ENCODE assay signal across 8 mouse cellular contexts in genomic region chr11:117407651-117408441, GRCm38 (mm10).
DNase-seq lines count a peak whose midpoint lies in the region; ATAC-seq and TF ChIP-seq lines count a peak whose summit lies in the region.

No protein-coding gene starts in this region.

- TF ChIP-seq POLR2A in cortical plate, adult 2 months (IDR thresholded peaks at IDR 0.05; ENCODE audit: extremely low read depth, insufficient read depth, low read length): peak; percentile 79; the same call in 1 of the 2 replicates
- no peak for TF ChIP-seq POLR2A in heart, adult 2 months (IDR thresholded peaks at IDR 0.05; ENCODE audit: insufficient read depth, low read depth, low read length)

- peak overlapping the region; percentile 22 for H3K27ac ChIP-seq in cortical plate, adult 2 months (ENCODE audit: insufficient read depth, low read length)
- peak overlapping the region; percentile 61 for H3K27ac ChIP-seq in heart, adult 2 months
- H3K27ac ChIP-seq in limb, embryonic 13.5 days: peak overlapping the region; percentile 17
- peak overlapping the region; percentile 97 for H3K27ac ChIP-seq in midbrain, embryonic 15.5 days
- no peak overlapping the region for H3K27ac ChIP-seq in stomach, postnatal 0 days (replicated peaks)

- H3K4me3 ChIP-seq in cortical plate, adult 2 months (ENCODE audit: insufficient read depth, low read length): peak overlapping the region; percentile 33
- peak overlapping the region; percentile 30; the same call in 1 of the 2 replicates for H3K4me3 ChIP-seq in heart, adult 2 months
- peak overlapping the region; percentile 38 for H3K4me3 ChIP-seq in limb, embryonic 13.5 days
- H3K4me3 ChIP-seq in midbrain, embryonic 15.5 days: peak overlapping the region; percentile 29
- H3K4me3 ChIP-seq in stomach, postnatal 0 days (ENCODE audit: low read depth, low read length): peak overlapping the region; percentile 14

- H3K9ac ChIP-seq in heart, adult 2 months (ENCODE audit: low read depth, low read length): peak overlapping the region; percentile 27
- H3K9ac ChIP-seq in limb, embryonic 13.5 days: peak overlapping the region; percentile 43; the same call in 1 of the 2 replicates
- H3K9ac ChIP-seq in midbrain, embryonic 15.5 days: peak overlapping the region; percentile 44
- H3K9ac ChIP-seq in stomach, postnatal 0 days (ENCODE audit: low read length): no peak overlapping the region

- peaks cover 2% of the 10 kb centered on the region; the same call in 1 of the 2 replicates for H3K27me3 ChIP-seq in heart, adult 2 months (ENCODE audit: control insufficient read depth, insufficient read depth, low read length)
- peaks cover 40% of the 10 kb centered on the region for H3K27me3 ChIP-seq in limb, embryonic 13.5 days
- no peaks in the 10 kb centered on the region for H3K27me3 ChIP-seq in midbrain, embryonic 15.5 days (replicated peaks)
- no peaks in the 10 kb centered on the region for H3K27me3 ChIP-seq in stomach, postnatal 0 days (ENCODE audit: control insufficient read depth, insufficient read depth, low read length)

- peaks cover 7% of the 10 kb centered on the region for H3K4me1 ChIP-seq in cortical plate, adult 2 months (ENCODE audit: control insufficient read depth, insufficient read depth, low read length)
- peaks cover 3% of the 10 kb centered on the region for H3K4me1 ChIP-seq in heart, adult 2 months (ENCODE audit: control insufficient read depth, insufficient read depth, low read length)
- peaks cover 43% of the 10 kb centered on the region for H3K4me1 ChIP-seq in limb, embryonic 13.5 days
- peaks cover 61% of the 10 kb centered on the region for H3K4me1 ChIP-seq in midbrain, embryonic 15.5 days
- H3K4me1 ChIP-seq in stomach, postnatal 0 days (replicated peaks; ENCODE audit: control insufficient read depth, insufficient read depth): no peaks in the 10 kb centered on the region

- no peaks in the 10 kb centered on the region for H3K79me2 ChIP-seq in heart, adult 2 months (replicated peaks; ENCODE audit: control insufficient read depth, insufficient read depth, low read length)

- peak overlapping the region; percentile 64 for H3K4me2 ChIP-seq in limb, embryonic 13.5 days (replicated peaks)
- peak overlapping the region; percentile 55 for H3K4me2 ChIP-seq in midbrain, embryonic 15.5 days
- H3K4me2 ChIP-seq in stomach, postnatal 0 days (replicated peaks; ENCODE audit: low read depth): peak overlapping the region; percentile 43

- 2% methylated on average over 28 of the region's 28 CpGs for WGBS in heart, adult 2 months
- WGBS in limb, embryonic 13.5 days: under 1% methylated on average over 28 of the region's 28 CpGs
- under 1% methylated on average over 28 of the region's 28 CpGs for WGBS in midbrain, embryonic 15.5 days
- WGBS in stomach, postnatal 0 days: 1% methylated on average over 28 of the region's 28 CpGs

- H3K9me3 ChIP-seq in limb, embryonic 13.5 days: no peaks in the 10 kb centered on the region
- no peaks in the 10 kb centered on the region for H3K9me3 ChIP-seq in midbrain, embryonic 15.5 days
- no peaks in the 10 kb centered on the region for H3K9me3 ChIP-seq in stomach, postnatal 0 days (ENCODE audit: control insufficient read depth, low read length)

- 0 out of 2 replicates have a peak, but pooled peaks have one; percentile 30 for TF ChIP-seq EP300 in heart, adult 2 months (IDR thresholded peaks at IDR 0.05; ENCODE audit: insufficient read depth, low read depth, low read length)
- TF ChIP-seq EP300 in stomach, postnatal 0 days (optimal IDR thresholded peaks at IDR 0.05): no peak

- peak; percentile 34 for DNase-seq in gastrocnemius, adult 18-20 months (ENCODE audit: low spot score)
- DNase-seq in gastrocnemius, postnatal 36 days: no peak
- peak; percentile 53 to 67 for DNase-seq in heart, adult 2 months
- DNase-seq in kidney, adult 9 months: peak; percentile 36
- peak; percentile 44 for DNase-seq in stomach, postnatal 0 days (ENCODE audit: low spot score)

- intact Hi-C loops in gastrocnemius, postnatal 36 days (cut with DNase I): no loop called here
- intact Hi-C loops in heart, adult 2 months (cut with DNase I): no loop called here

- peak; percentile 41; the same call in 1 of the 2 replicates for ATAC-seq in limb, embryonic 13.5 days (ENCODE audit: low FRiP score, low read depth)
- ATAC-seq in midbrain, embryonic 15.5 days (replicated peaks): peak; percentile 83
- ATAC-seq in stomach, postnatal 0 days (ENCODE audit: low FRiP score, low TSS enrichment): peak; percentile 49; the same call in 1 of the 2 replicates

- H3K36me3 ChIP-seq in heart, adult 2 months (ENCODE audit: control insufficient read depth, insufficient read depth, low read length): no peaks in the 10 kb centered on the region
- no peaks in the 10 kb centered on the region for H3K36me3 ChIP-seq in limb, embryonic 13.5 days
- H3K36me3 ChIP-seq in midbrain, embryonic 15.5 days (replicated peaks): no peaks in the 10 kb centered on the region
- H3K36me3 ChIP-seq in stomach, postnatal 0 days (ENCODE audit: control insufficient read depth, insufficient read depth, low read length): no peaks in the 10 kb centered on the region

- TF ChIP-seq CTCF in cortical plate, adult 2 months (IDR thresholded peaks at IDR 0.05; ENCODE audit: extremely low read depth, insufficient read depth, low read length): no peak
- no peak for TF ChIP-seq CTCF in heart, adult 2 months (IDR thresholded peaks at IDR 0.05)
- TF ChIP-seq CTCF in stomach, postnatal 0 days (IDR thresholded peaks at IDR 0.05; ENCODE audit: low read depth): no peak

Comparison
In these comparisons a context has a peak if more than half of its experiments do, and no peak if none do; other contexts are left out.
1. DNase-seq: peak in gastrocnemius, adult 18-20 months (single experiment), heart, adult 2 months (2 of 2), kidney, adult 9 months (single experiment) and stomach, postnatal 0 days (single experiment); none in gastrocnemius, postnatal 36 days (0 of 2).
2. Peak in every context shown above with its lines, with median percentiles within 50 percentile points of each other: H3K4me3 ChIP-seq, ATAC-seq and H3K4me2 ChIP-seq.